Mouse (Mus musculus): ENCODE data around the gene Tgfb3.

DNA sequence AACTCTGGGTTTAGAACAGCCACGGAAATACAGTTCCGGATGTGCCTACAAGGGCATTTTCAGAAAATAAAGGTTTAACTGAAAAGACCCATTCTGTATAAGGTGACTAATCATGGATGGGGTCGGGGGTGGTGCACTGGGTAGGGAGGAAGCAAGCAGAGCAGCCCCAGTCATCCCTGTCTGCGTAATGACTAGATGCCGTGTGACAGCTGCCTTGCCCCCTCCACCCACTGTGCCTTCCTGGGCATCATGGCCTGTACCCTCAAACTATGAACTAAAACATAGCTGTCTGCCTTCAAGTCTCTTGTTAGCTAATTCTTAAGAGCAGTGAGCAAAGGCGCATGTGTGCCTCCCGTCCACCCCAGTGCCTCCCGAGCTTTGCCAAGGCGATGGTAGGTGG, 27.2 kb upstream of the Tgfb3 start:
- TF ChIP-seq EP300 (IDR thresholded peaks at IDR 0.05; ENCODE audit: insufficient read depth, low read depth, low read length): no peak
- no peak for TF ChIP-seq POLR2A (IDR thresholded peaks at IDR 0.05; ENCODE audit: insufficient read depth, low read length)

All from ES-Bruce4 (cell line).